Mouse (Mus musculus) erythroblast, embryonic 14.5 days (primary cell): Measurements from ENCODE around the gene Grip1. TPM values are rescaled to one million over a fixed set of nuclear protein-coding genes. Genes with fewer than 3 reads are reported as not detected.

Experiments used
- H3K27me3 ChIP-seq: 2 replicates; pipeline ENCODE4 v1.6.1; 2012; ENCODE audit warnings: inconsistent platforms; ENCODE audit not compliant: control insufficient read depth
- H3K36me3 ChIP-seq: 2 replicates; pipeline ENCODE4 v1.6.1; 2012; ENCODE audit warnings: mild to moderate bottlenecking, inconsistent platforms; ENCODE audit not compliant: control insufficient read depth
- H3K4me1 ChIP-seq: 2 replicates; pipeline ENCODE4 v1.6.1; 2012; ENCODE audit warnings: inconsistent platforms; ENCODE audit not compliant: control insufficient read depth
- H3K4me3 ChIP-seq: replicated peaks from 2 replicates; pipeline ENCODE3; 2012; ENCODE audit warnings: moderate library complexity, mild to moderate bottlenecking, inconsistent platforms
- H3K9me3 ChIP-seq: 2 replicates; pipeline ENCODE4 v1.6.1; 2012; ENCODE audit warnings: low read length, inconsistent platforms, mixed read lengths; ENCODE audit not compliant: control insufficient read depth
- GATA1 ChIP-seq: IDR thresholded peaks from 2 replicates; pipeline ENCODE4 v1.6.1; 2012; ENCODE audit warnings: low read length, inconsistent platforms, mixed read lengths
- TAL1 ChIP-seq: IDR thresholded peaks from 3 replicates; pipeline ENCODE4 v1.6.1; 2012; ENCODE audit warnings: low read length, inconsistent platforms, mixed read lengths
- polyA plus RNA-seq: library from polyadenylated mRNA; stranded (reverse); fragments of >175 nt; gene quantifications from 2 replicates; pipeline ENCODE4 v1.2.3, GENCODE M21; 2012

Grip1 gene
- polyA plus RNA-seq, 1 experiment = not detected

DNA sequence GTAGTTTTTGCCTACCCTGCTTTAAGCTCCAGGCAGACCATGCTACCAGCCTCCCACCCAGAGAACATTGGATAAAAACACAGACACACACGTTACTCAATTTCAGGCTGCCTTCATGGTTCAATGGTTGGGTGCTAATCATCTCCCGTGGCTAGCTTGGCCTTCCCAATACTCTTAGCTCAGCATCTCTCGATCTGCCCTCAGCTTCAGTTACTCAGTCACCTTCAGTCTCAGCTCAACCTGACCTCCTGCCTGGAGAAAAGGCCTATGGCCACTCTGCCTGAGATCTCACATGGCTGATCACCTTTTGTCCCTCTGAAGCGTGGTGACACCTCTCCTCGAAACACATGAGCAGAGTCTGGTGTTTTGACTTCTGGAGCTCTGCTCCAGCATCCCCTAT lies 379.7 kb downstream of the Grip1 start:
- Histone ChIP-seq H3K36me3 (no peaks in the 10 kb centered on the region), H3K4me1 (no peaks in the 10 kb centered on the region), H3K4me3 (no peak overlapping the region), H3K27me3 (no peaks in the 10 kb centered on the region), H3K9me3 (peaks cover 37% of the 10 kb centered on the region)
- no peak for TF ChIP-seq GATA1
- TF ChIP-seq TAL1 = no peak

DNA sequence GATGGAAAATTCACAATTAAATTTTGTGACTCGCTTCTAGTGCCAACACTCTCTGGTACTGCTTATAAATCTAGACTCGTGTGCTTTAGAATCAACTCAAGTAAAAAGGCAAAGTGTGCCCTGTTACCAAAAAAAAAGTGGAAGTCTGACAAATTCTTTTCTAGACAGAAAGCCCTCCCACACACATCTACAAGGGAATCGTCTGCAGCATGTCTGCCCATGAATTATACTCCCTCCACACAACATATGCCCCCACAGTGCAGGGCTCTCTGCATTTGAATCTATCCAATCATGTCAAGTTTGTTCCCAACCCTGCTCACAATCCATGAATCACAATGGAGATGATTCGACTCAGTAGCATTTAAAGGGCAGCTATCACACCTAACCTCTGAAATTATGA lies 380.5 kb downstream of the Grip1 start:
- TF ChIP-seq TAL1 = no peak
- no peak for TF ChIP-seq GATA1
- Histone ChIP-seq H3K9me3 (peaks cover 32% of the 10 kb centered on the region), H3K4me3 (no peak overlapping the region), H3K36me3 (no peaks in the 10 kb centered on the region), H3K4me1 (no peaks in the 10 kb centered on the region), H3K27me3 (no peaks in the 10 kb centered on the region)

DNA sequence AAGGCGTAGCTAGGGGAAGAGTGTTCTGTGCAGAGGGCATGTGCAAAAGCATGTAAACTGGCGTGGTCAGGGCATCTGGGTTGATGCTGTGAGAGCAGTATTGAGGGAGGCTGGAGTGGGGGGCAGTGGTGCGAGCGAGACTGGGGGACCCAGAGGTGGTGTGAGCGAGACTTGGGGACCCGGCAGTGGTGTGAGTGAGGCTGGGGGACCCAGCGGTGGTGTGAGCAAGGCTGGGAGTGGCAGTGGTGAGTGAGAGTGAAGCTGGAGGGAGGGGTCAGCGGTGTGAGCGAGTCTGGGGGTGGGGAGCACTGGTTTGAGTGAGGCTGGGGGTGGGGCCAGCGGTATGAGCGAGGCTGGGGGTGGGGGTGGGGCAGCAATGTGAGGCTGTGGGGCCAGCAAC lies 386.0 kb downstream of the Grip1 start:
- Histone ChIP-seq H3K9me3 (peaks cover 22% of the 10 kb centered on the region), H3K4me1 (no peaks in the 10 kb centered on the region), H3K27me3 (no peaks in the 10 kb centered on the region), H3K4me3 (no peak overlapping the region), H3K36me3 (no peaks in the 10 kb centered on the region)
- TF ChIP-seq GATA1 = no peak
- no peak for TF ChIP-seq TAL1

- no peaks in the 10 kb centered on the region for H3K27me3 ChIP-seq
- H3K9me3 ChIP-seq = peaks cover 16% of the 10 kb centered on the region
- no peak overlapping the region for H3K4me3 ChIP-seq
- no peaks in the 10 kb centered on the region for H3K4me1 ChIP-seq
- no peaks in the 10 kb centered on the region for H3K36me3 ChIP-seq
- TF ChIP-seq TAL1 = no peak
- TF ChIP-seq GATA1 = no peak
Observed at GRCm38 (mm10) chr10:119842004-119842403, 388.4 kb downstream of the Grip1 start.

- Histone ChIP-seq H3K4me3 (no peak overlapping the region), H3K4me1 (no peaks in the 10 kb centered on the region), H3K27me3 (no peaks in the 10 kb centered on the region), H3K9me3 (peaks cover 14% of the 10 kb centered on the region), H3K36me3 (no peaks in the 10 kb centered on the region)
- no peak for TF ChIP-seq GATA1
- no peak for TF ChIP-seq TAL1
Observed at GRCm38 (mm10) chr10:119845705-119846410, 392.2 kb downstream of the Grip1 start.

DNA sequence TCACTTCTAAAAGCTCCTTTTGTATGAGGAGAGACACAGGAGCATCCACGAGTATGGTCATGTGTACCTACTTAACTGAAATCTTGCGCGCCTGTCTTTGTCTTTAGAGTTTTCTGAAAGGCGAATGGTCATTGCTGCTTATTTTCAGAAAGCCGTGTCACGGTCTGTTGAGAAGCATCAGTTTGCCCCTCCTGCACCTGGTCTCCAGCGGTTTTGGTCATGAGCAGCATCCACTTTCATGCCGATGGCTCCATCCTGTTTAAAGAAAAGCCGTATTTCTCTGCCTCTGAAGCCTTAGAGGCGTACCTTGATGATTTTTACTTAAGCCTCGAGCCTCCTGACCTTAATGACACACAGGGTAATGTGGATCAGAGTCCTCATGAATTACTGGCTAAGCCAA lies 398.0 kb downstream of the Grip1 start:
- Histone ChIP-seq H3K4me1 (no peaks in the 10 kb centered on the region), H3K27me3 (no peaks in the 10 kb centered on the region), H3K4me3 (no peak overlapping the region), H3K36me3 (no peaks in the 10 kb centered on the region), H3K9me3 (peaks cover 45% of the 10 kb centered on the region)
- no peak for TF ChIP-seq TAL1
- TF ChIP-seq GATA1 = no peak

DNA sequence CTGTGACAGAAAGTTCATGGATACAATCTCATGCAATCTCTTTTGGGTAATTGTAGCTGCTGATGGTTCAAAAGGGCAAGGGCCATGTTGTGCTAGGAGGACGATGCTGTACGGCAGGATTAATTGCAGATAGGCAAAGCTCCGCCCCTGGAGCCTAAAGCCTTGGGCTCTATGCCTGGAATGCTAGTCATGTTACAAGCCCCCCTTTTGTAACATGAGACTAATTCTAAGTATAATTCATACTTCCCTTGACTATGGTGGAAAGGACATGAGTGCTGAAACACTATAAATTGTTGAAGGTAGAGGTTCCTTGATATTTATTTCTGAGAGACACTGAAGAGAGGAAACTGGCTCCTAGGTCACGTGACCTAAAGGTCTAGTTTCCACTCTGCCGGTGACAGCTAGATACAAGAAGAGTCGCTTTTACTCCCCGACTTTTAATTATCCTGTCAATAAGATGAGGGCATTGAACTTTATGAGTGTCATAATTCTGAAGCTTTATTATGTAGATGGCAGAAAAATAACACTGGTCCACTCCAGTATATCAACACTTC lies 399.0 kb downstream of the Grip1 start:
- H3K27me3 ChIP-seq = no peaks in the 10 kb centered on the region
- H3K36me3 ChIP-seq = no peaks in the 10 kb centered on the region
- no peaks in the 10 kb centered on the region for H3K4me1 ChIP-seq
- TF ChIP-seq GATA1 = no peak
- no peak for TF ChIP-seq TAL1
- H3K9me3 ChIP-seq = peaks cover 50% of the 10 kb centered on the region
- H3K4me3 ChIP-seq = no peak overlapping the region

DNA sequence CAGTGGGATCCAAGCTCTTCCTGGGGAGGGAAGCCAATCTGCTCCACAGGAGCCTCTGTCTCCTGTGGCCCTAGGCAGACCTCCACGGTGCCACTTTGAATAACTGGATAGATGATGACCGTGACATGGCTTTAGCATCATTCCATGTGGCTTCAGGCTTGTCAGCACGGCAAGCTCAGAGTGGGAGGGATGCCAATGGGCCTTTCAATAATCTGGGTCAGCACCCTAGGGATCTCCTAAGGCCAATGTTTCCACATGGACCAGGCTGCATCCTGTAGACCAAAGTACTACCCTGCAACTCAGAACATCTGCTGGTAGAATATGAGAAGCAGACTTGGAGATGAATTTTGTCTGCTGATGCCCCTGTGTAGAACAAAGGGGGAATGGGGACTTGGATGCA lies 414.1 kb downstream of the Grip1 start:
- no peaks in the 10 kb centered on the region for H3K36me3 ChIP-seq
- H3K4me1 ChIP-seq = no peaks in the 10 kb centered on the region
- no peaks in the 10 kb centered on the region for H3K27me3 ChIP-seq
- peaks cover 69% of the 10 kb centered on the region for H3K9me3 ChIP-seq
- H3K4me3 ChIP-seq = no peak overlapping the region
- TF ChIP-seq GATA1 (no peak), TAL1 (no peak)

GRCm38 (mm10) chr10:119868995-119869579 lies 415.5 kb downstream of the Grip1 start:
- TF ChIP-seq GATA1 (no peak), TAL1 (no peak)
- Histone ChIP-seq H3K9me3 (peaks cover 62% of the 10 kb centered on the region), H3K27me3 (no peaks in the 10 kb centered on the region), H3K4me3 (no peak overlapping the region), H3K36me3 (no peaks in the 10 kb centered on the region), H3K4me1 (no peaks in the 10 kb centered on the region)
